Mouse (Mus musculus): ENCODE measurements around the gene Mapkap1.
"Not testable (repeated sequence)": the region's sequence is repeated elsewhere in the genome, so short reads cannot be mapped to it uniquely, and the experiment has no call there.

The Mapkap1 gene

GRCm38 (mm10) chr2:34431701-34432372 lies 25.3 kb downstream of the Mapkap1 start:
- DNase-seq (ENCODE audit: low read depth, low spot score) = no peak

- not testable (repeated sequence) for DNase-seq (ENCODE audit: low read depth, low spot score)
These were observed 26.3 kb downstream of the Mapkap1 start for GRCm38 (mm10) chr2:34432887-34433286.

- no peak for DNase-seq (ENCODE audit: low read depth, low spot score)
These were observed 29.8 kb downstream of the Mapkap1 start for GRCm38 (mm10) chr2:34436321-34436720.

- DNase-seq (ENCODE audit: low read depth, low spot score) = peak; percentile 59
These were observed 42.2 kb downstream of the Mapkap1 start for GRCm38 (mm10) chr2:34448756-34449155.

- no peak for DNase-seq (ENCODE audit: low read depth, low spot score)
These were observed 55.9 kb downstream of the Mapkap1 start for GRCm38 (mm10) chr2:34462490-34462889.

- no peak for DNase-seq (ENCODE audit: low read depth, low spot score)
These were observed 62.1 kb downstream of the Mapkap1 start for GRCm38 (mm10) chr2:34468559-34469141.

- no peak for DNase-seq (ENCODE audit: low read depth, low spot score)
These were observed 62.8 kb downstream of the Mapkap1 start for GRCm38 (mm10) chr2:34469324-34469723.

- DNase-seq (ENCODE audit: low read depth, low spot score) = peak; percentile 26
These were observed 67.2 kb downstream of the Mapkap1 start for GRCm38 (mm10) chr2:34473775-34474174.

- no peak for DNase-seq (ENCODE audit: low read depth, low spot score)
These were observed 74.8 kb downstream of the Mapkap1 start for GRCm38 (mm10) chr2:34481401-34481800.

- no peak for DNase-seq (ENCODE audit: low read depth, low spot score)
These were observed 75.5 kb downstream of the Mapkap1 start for GRCm38 (mm10) chr2:34482102-34482501.

GRCm38 (mm10) chr2:34482531-34482930 lies 76.0 kb downstream of the Mapkap1 start:
- DNase-seq (ENCODE audit: low read depth, low spot score) = no peak

- no peak for DNase-seq (ENCODE audit: low read depth, low spot score)
These were observed 80.7 kb downstream of the Mapkap1 start for GRCm38 (mm10) chr2:34487281-34487680.

GRCm38 (mm10) chr2:34503975-34504730 lies 97.6 kb downstream of the Mapkap1 start:
- no peak for DNase-seq (ENCODE audit: low read depth, low spot score)

- DNase-seq (ENCODE audit: low read depth, low spot score) = not testable (repeated sequence)
These were observed 99.6 kb downstream of the Mapkap1 start for GRCm38 (mm10) chr2:34506162-34506561.

- DNase-seq (ENCODE audit: low read depth, low spot score) = no peak
These were observed 103.3 kb downstream of the Mapkap1 start for GRCm38 (mm10) chr2:34509856-34510255.

GRCm38 (mm10) chr2:34515263-34515662 lies 108.7 kb downstream of the Mapkap1 start:
- DNase-seq (ENCODE audit: low read depth, low spot score) = no peak

- DNase-seq (ENCODE audit: low read depth, low spot score) = no peak
These were observed 111.5 kb downstream of the Mapkap1 start for GRCm38 (mm10) chr2:34518083-34518482.

- DNase-seq (ENCODE audit: low read depth, low spot score) = no peak
These were observed 112.0 kb downstream of the Mapkap1 start for GRCm38 (mm10) chr2:34518526-34518925.

- peak; percentile 60 for DNase-seq (ENCODE audit: low read depth, low spot score)
These were observed 113.0 kb downstream of the Mapkap1 start for GRCm38 (mm10) chr2:34519525-34519924.

GRCm38 (mm10) chr2:34521384-34521783 lies 114.8 kb downstream of the Mapkap1 start:
- DNase-seq (ENCODE audit: low read depth, low spot score) = no peak

- DNase-seq (ENCODE audit: low read depth, low spot score) = no peak
These were observed 120.2 kb downstream of the Mapkap1 start for GRCm38 (mm10) chr2:34526527-34527371.

GRCm38 (mm10) chr2:34528491-34528890 lies 121.9 kb downstream of the Mapkap1 start:
- no peak for DNase-seq (ENCODE audit: low read depth, low spot score)
